Comparison of ENCODE assay signal across 26 mouse cellular contexts in genomic region chr3:95963230-95963629, GRCm38 (mm10). TPM values are rescaled to one million over a fixed set of nuclear protein-coding genes. Genes with fewer than 3 reads are reported as not detected.
DNase-seq lines count a peak whose midpoint lies in the region; ATAC-seq lines count a peak whose summit lies in the region.
"Had no signal": no experiment of that assay in that cellular context is flagged by ENCODE, and none has a peak within 500 bp of the region (broad histone marks: within the 10 kb centered on the region; RNA-seq: fewer than 3 reads in every experiment).

No protein-coding gene starts in this region.

- no peak overlapping the region for H3K4me2 ChIP-seq in heart, embryonic 13.5 days
- no peak overlapping the region for H3K4me2 ChIP-seq in midbrain, embryonic 13.5 days (replicated peaks)
- no peak overlapping the region for H3K4me2 ChIP-seq in midbrain, embryonic 15.5 days
- H3K4me2 ChIP-seq: embryonic facial prominence, embryonic 13.5 days; forebrain, embryonic 12.5 days; forebrain, embryonic 15.5 days; heart, embryonic 12.5 days; hindbrain, embryonic 13.5 days had no signal

- no peaks in the 10 kb centered on the region for H3K36me3 ChIP-seq in heart, embryonic 13.5 days
- H3K36me3 ChIP-seq in midbrain, embryonic 13.5 days = no peaks in the 10 kb centered on the region
- H3K36me3 ChIP-seq in midbrain, embryonic 15.5 days (replicated peaks) = no peaks in the 10 kb centered on the region
- H3K36me3 ChIP-seq: embryonic facial prominence, embryonic 13.5 days; forebrain, embryonic 12.5 days; forebrain, embryonic 15.5 days; heart, embryonic 12.5 days; hindbrain, embryonic 13.5 days had no signal

- 0 out of 2 replicates have a peak overlapping the region, but pooled peaks have one; percentile 24 for H3K9ac ChIP-seq in heart, embryonic 13.5 days
- H3K9ac ChIP-seq in midbrain, embryonic 13.5 days (replicated peaks) = 0 out of 2 replicates have a peak overlapping the region, but pooled peaks have one; percentile 0
- H3K9ac ChIP-seq in midbrain, embryonic 15.5 days = no peak overlapping the region
- H3K9ac ChIP-seq: embryonic facial prominence, embryonic 13.5 days; forebrain, embryonic 12.5 days; forebrain, embryonic 15.5 days; heart, embryonic 12.5 days; hindbrain, embryonic 13.5 days had no signal

- no peak for ATAC-seq in heart, embryonic 13.5 days (ENCODE audit: extremely low read depth, insufficient number of reproducible peaks, low FRiP score, low TSS enrichment)
- no peak for ATAC-seq in midbrain, embryonic 13.5 days
- no peak for ATAC-seq in midbrain, embryonic 15.5 days (replicated peaks)
- ATAC-seq: activated CD4-positive, CD25-positive, alpha-beta regulatory T cell, adult 4 months; forebrain, embryonic 15.5 days; hindbrain, postnatal 0 days; inflammation-experienced regulatory T-cells, adult 6 months; intestine, embryonic 16.5 days had no signal

- WGBS in heart, embryonic 13.5 days = 49% methylated on average over 2 of the region's 2 CpGs
- WGBS in midbrain, embryonic 13.5 days = 26% methylated on average over 2 of the region's 2 CpGs
- WGBS in midbrain, embryonic 15.5 days = 30% methylated on average over 2 of the region's 2 CpGs

- H3K27ac ChIP-seq in heart, embryonic 13.5 days (replicated peaks) = no peak overlapping the region
- no peak overlapping the region for H3K27ac ChIP-seq in midbrain, embryonic 13.5 days
- H3K27ac ChIP-seq in midbrain, embryonic 15.5 days = no peak overlapping the region
- H3K27ac ChIP-seq: embryonic facial prominence, embryonic 13.5 days; forebrain, embryonic 12.5 days; forebrain, embryonic 15.5 days; hindbrain, embryonic 13.5 days; hindbrain, postnatal 0 days had no signal

- H3K4me1 ChIP-seq in heart, embryonic 13.5 days = peaks cover 35% of the 10 kb centered on the region
- 0 out of 2 replicates have a peak, but pooled peaks cover 5% of the 10 kb centered on the region for H3K4me1 ChIP-seq in midbrain, embryonic 13.5 days (replicated peaks)
- H3K4me1 ChIP-seq in midbrain, embryonic 15.5 days = peaks cover 4% of the 10 kb centered on the region

- H3K9me3 ChIP-seq in heart, embryonic 13.5 days = 0 out of 2 replicates have a peak, but pooled peaks cover 3% of the 10 kb centered on the region
- no peaks in the 10 kb centered on the region for H3K9me3 ChIP-seq in midbrain, embryonic 13.5 days
- H3K9me3 ChIP-seq in midbrain, embryonic 15.5 days = no peaks in the 10 kb centered on the region
- H3K9me3 ChIP-seq: embryonic facial prominence, embryonic 13.5 days; forebrain, embryonic 12.5 days; forebrain, embryonic 15.5 days; hindbrain, embryonic 13.5 days had no signal

- H3K27me3 ChIP-seq in heart, embryonic 13.5 days (replicated peaks) = no peaks in the 10 kb centered on the region
- no peaks in the 10 kb centered on the region for H3K27me3 ChIP-seq in midbrain, embryonic 13.5 days
- no peaks in the 10 kb centered on the region for H3K27me3 ChIP-seq in midbrain, embryonic 15.5 days (replicated peaks)
- H3K27me3 ChIP-seq: embryonic facial prominence, embryonic 13.5 days; forebrain, embryonic 15.5 days; heart, embryonic 12.5 days; hindbrain, embryonic 13.5 days had no signal

- no peak for DNase-seq in heart, postnatal 36 days
- peak; percentile 58 for DNase-seq in embryo, embryonic 9.5 days (ENCODE audit: extremely low spot score)
- no peak for DNase-seq in lung, adult 18-20 months
- DNase-seq in layer of hippocampus, postnatal 14 days (ENCODE audit: low spot score in 2 of 2) = no peak
- DNase-seq: adrenal gland, adult 8-10 months; adrenal gland, postnatal 25 days; cerebellum, adult 11-12 months; cerebellum, adult 8-10 months; gastrocnemius, postnatal 36 days; heart, postnatal 14 days had no signal

- intact Hi-C loops in heart, postnatal 36 days (cut with DNase I) = loop anchor here (5.0 kb wide), 2 partner anchors 81 to 101 kb away; partner anchors contain the start of gene Ciart

- no peak overlapping the region for H3K4me3 ChIP-seq in heart, embryonic 13.5 days
- H3K4me3 ChIP-seq in midbrain, embryonic 13.5 days (replicated peaks) = no peak overlapping the region
- no peak overlapping the region for H3K4me3 ChIP-seq in midbrain, embryonic 15.5 days
- H3K4me3 ChIP-seq: embryonic facial prominence, embryonic 13.5 days; erythroblast, embryonic 14.5 days; forebrain, embryonic 12.5 days; forebrain, embryonic 15.5 days; heart, embryonic 12.5 days; hindbrain, embryonic 13.5 days had no signal

RNA-seq across cellular contexts. Expression of gene Plekho1, which starts 32.6 kb away (rescaled TPM):
- polyA plus RNA-seq in heart, embryonic 13.5 days (2015; fragmentation: Nextera tagmentation; extraction: Ambion mirVana) = 59.2 and 64.8 TPM in 2 replicates
- 10 to 100 TPM; 73.4 to 81.1 TPM for total RNA-seq in heart, postnatal 36 days (2021)
- polyA plus RNA-seq in midbrain, embryonic 13.5 days (2015; fragmentation: Nextera tagmentation; extraction: Ambion mirVana) = 61.2 and 77.0 TPM in 2 replicates
- 59.3 and 63.1 TPM in 2 replicates for polyA plus RNA-seq in midbrain, embryonic 15.5 days (2015; fragmentation: Nextera tagmentation; extraction: Ambion mirVana)
- 10 to 100 TPM; 43.7 to 44.5 TPM for total RNA-seq in layer of hippocampus, postnatal 14 days (2021)

RNA-seq across cellular contexts. Expression of gene Anp32e, which starts 34.2 kb away (rescaled TPM):
- 164 and 182 TPM in 2 replicates for polyA plus RNA-seq in heart, embryonic 13.5 days (2015; fragmentation: Nextera tagmentation; extraction: Ambion mirVana)
- total RNA-seq in heart, postnatal 36 days (2021) = 10 to 100 TPM; 82.7 to 85.9 TPM
- polyA plus RNA-seq in midbrain, embryonic 13.5 days (2015; fragmentation: Nextera tagmentation; extraction: Ambion mirVana) = 218 and 242 TPM in 2 replicates
- 116 and 123 TPM in 2 replicates for polyA plus RNA-seq in midbrain, embryonic 15.5 days (2015; fragmentation: Nextera tagmentation; extraction: Ambion mirVana)
- total RNA-seq in layer of hippocampus, postnatal 14 days (2021) = 100 to 1,000 TPM; 101 TPM

RNA-seq across cellular contexts. Expression of gene Car14, which starts 58.7 kb away (rescaled TPM):
- 26.1 and 31.5 TPM in 2 replicates for polyA plus RNA-seq in heart, embryonic 13.5 days (2015; fragmentation: Nextera tagmentation; extraction: Ambion mirVana)
- total RNA-seq in heart, postnatal 36 days (2021) = 100 to 1,000 TPM; 152 to 202 TPM
- 8.5 and 11.7 TPM in 2 replicates for polyA plus RNA-seq in midbrain, embryonic 13.5 days (2015; fragmentation: Nextera tagmentation; extraction: Ambion mirVana)
- polyA plus RNA-seq in midbrain, embryonic 15.5 days (2015; fragmentation: Nextera tagmentation; extraction: Ambion mirVana) = 10.6 and 11.1 TPM in 2 replicates
- 10 to 100 TPM in 1 of 2 experiments, 1 to 10 TPM in 1; 6.8 to 11.9 TPM for total RNA-seq in layer of hippocampus, postnatal 14 days (2021)
- total RNA-seq: granulocyte monocyte progenitor cell, adult 5-6 weeks; hematopoietic stem cell, adult 5-6 weeks had no signal
- polyA plus RNA-seq: activated CD4-positive, CD25-positive, alpha-beta regulatory T cell, adult 4 months; C2C12; erythroblast, embryonic 14.5 days; inflammation-experienced regulatory T-cells, adult 6 months had no signal
